Mouse (Mus musculus) testis, adult 2 months (tissue): ENCODE results near the gene Wdr60.

Experiments
- CTCF ChIP-seq: fragments of 200-500 bp; IDR thresholded peaks from 2 replicates; pipeline ENCODE4 v1.5.1; 2012; ENCODE audit warnings: low read depth, mild to moderate bottlenecking, inconsistent platforms, low read length, moderate library complexity; ENCODE audit not compliant: control insufficient read depth, insufficient read depth, insufficient replicate concordance
- POLR2A ChIP-seq: fragments of 200-500 bp; IDR thresholded peaks from 2 replicates; pipeline ENCODE4 v1.6.1; 2012; ENCODE audit warnings: low read depth, mild to moderate bottlenecking, inconsistent platforms, low read length, moderate library complexity; ENCODE audit not compliant: control insufficient read depth

GRCm38 (mm10) chr12:116279181-116279580, 16.4 kb upstream of the Wdr60 start:
- TF ChIP-seq CTCF, result no peak
- TF ChIP-seq POLR2A, result no peak
